Mouse (Mus musculus) retina, embryonic 14.5 days (tissue): ENCODE data around the gene Dlgap5.

Source experiments
- DNase-seq: peaks from one replicate; pipeline ENCODE4 v3.0.0-alpha.2; 2015; ENCODE audit warnings: low spot score

Gene Dlgap5

GRCm38 (mm10) chr14:47352272-47352671, 65.9 kb downstream of the Dlgap5 start:
- no peak for DNase-seq

GRCm38 (mm10) chr14:47350974-47351373, 67.2 kb downstream of the Dlgap5 start:
- DNase-seq: no peak

- no peak for DNase-seq
Observed at GRCm38 (mm10) chr14:47346715-47347114, 71.5 kb downstream of the Dlgap5 start.

- no peak for DNase-seq
Observed at GRCm38 (mm10) chr14:47341811-47342291, 76.4 kb downstream of the Dlgap5 start.

- DNase-seq: no peak
Observed at GRCm38 (mm10) chr14:47340231-47340925, 77.8 kb downstream of the Dlgap5 start.
